Mouse (Mus musculus) erythroblast, adult 5-6 weeks (primary cell): ENCODE results near the gene Majin. TPM values are rescaled to one million over a fixed set of nuclear protein-coding genes. Genes with fewer than 3 reads are reported as not detected.

Source experiments
- total RNA-seq, 2 experiments: library from RNA; stranded (forward) in 1 of 2; stranded (reverse) in 1 of 2; fragments of 150-400 nt in 1 of 2; fragments of 200-764, 138-1000 nt in 1 of 2; gene quantifications; 2 replicates each; pipeline versions ENCODE4 v1.2.3 to v1.2.4; 2015 to 2017; ENCODE audit warnings: low replicate concordance in 2 of 2

Gene Majin
- total RNA-seq, 2 experiments from 2014 or later, result not detected

Other genes with a start within 250 kb of the Majin start
- gene Pola2, start 220.2 kb upstream of the Majin start, total RNA-seq (2015; ENCODE audit: low replicate concordance), result 24.5 and 44.0 TPM in 2 replicates
- gene Pola2, start 220.2 kb upstream of the Majin start, total RNA-seq (2017; ENCODE audit: low replicate concordance), result 30.8 and 38.7 TPM in 2 replicates
- not detected in 2 replicates for gene Slc22a20, start 198.2 kb upstream of the Majin start, total RNA-seq (2015; ENCODE audit: low replicate concordance)
- gene Slc22a20, start 198.2 kb upstream of the Majin start, total RNA-seq (2017; ENCODE audit: low replicate concordance), result not detected in 2 replicates
- gene Capn1, start 168.5 kb upstream of the Majin start, total RNA-seq (2015; ENCODE audit: low replicate concordance), result 18.1 and 23.8 TPM in 2 replicates
- 34.8 and 43.7 TPM in 2 replicates for gene Capn1, start 168.5 kb upstream of the Majin start, total RNA-seq (2017; ENCODE audit: low replicate concordance)
- 35.5 and 43.0 TPM in 2 replicates for gene Syvn1, start 137.8 kb upstream of the Majin start, total RNA-seq (2015; ENCODE audit: low replicate concordance)
- gene Syvn1, start 137.8 kb upstream of the Majin start, total RNA-seq (2017; ENCODE audit: low replicate concordance), result 9.9 and 16.0 TPM in 2 replicates
- 10.0 and 15.3 TPM in 2 replicates for gene Mrpl49, start 126.6 kb upstream of the Majin start, total RNA-seq (2015; ENCODE audit: low replicate concordance)
- 8.1 and 10.2 TPM in 2 replicates for gene Mrpl49, start 126.6 kb upstream of the Majin start, total RNA-seq (2017; ENCODE audit: low replicate concordance)
- gene Fau, start 126.5 kb upstream of the Majin start, total RNA-seq (2015; ENCODE audit: low replicate concordance), result 503 and 517 TPM in 2 replicates
- gene Fau, start 126.5 kb upstream of the Majin start, total RNA-seq (2017; ENCODE audit: low replicate concordance), result 317 and 511 TPM in 2 replicates
- gene Znhit2, start 123.2 kb upstream of the Majin start, total RNA-seq (2015; ENCODE audit: low replicate concordance), result 1.3 and 2.7 TPM in 2 replicates
- 2.5 and 6.3 TPM in 2 replicates for gene Znhit2, start 123.2 kb upstream of the Majin start, total RNA-seq (2017; ENCODE audit: low replicate concordance)
- 1.2 and 2.3 TPM in 2 replicates for gene Tm7sf2, start 116.0 kb upstream of the Majin start, total RNA-seq (2015; ENCODE audit: low replicate concordance)
- 0.98 and 4.2 TPM in 2 replicates for gene Tm7sf2, start 116.0 kb upstream of the Majin start, total RNA-seq (2017; ENCODE audit: low replicate concordance)
- gene Vps51, start 107.2 kb upstream of the Majin start, total RNA-seq (2015; ENCODE audit: low replicate concordance), result 16.3 and 21.3 TPM in 2 replicates
- gene Vps51, start 107.2 kb upstream of the Majin start, total RNA-seq (2017; ENCODE audit: low replicate concordance), result 12.3 and 13.4 TPM in 2 replicates
- gene Tmem262, start 104.4 kb upstream of the Majin start, total RNA-seq (2015; ENCODE audit: low replicate concordance), result not detected in 2 replicates
- not detected in 2 replicates for gene Tmem262, start 104.4 kb upstream of the Majin start, total RNA-seq (2017; ENCODE audit: low replicate concordance)
- gene Gm28374, start 102.1 kb upstream of the Majin start, total RNA-seq (2015; ENCODE audit: low replicate concordance), result not detected in 2 replicates
- not detected in 2 replicates for gene Gm28374, start 102.1 kb upstream of the Majin start, total RNA-seq (2017; ENCODE audit: low replicate concordance)
- 0.77 and 3.8 TPM in 2 replicates for gene Zfpl1, start 99.4 kb upstream of the Majin start, total RNA-seq (2015; ENCODE audit: low replicate concordance)
- gene Zfpl1, start 99.4 kb upstream of the Majin start, total RNA-seq (2017; ENCODE audit: low replicate concordance), result 5.0 and 7.8 TPM in 2 replicates
- 10.2 and 21.3 TPM in 2 replicates for gene Cdca5, start 99.4 kb upstream of the Majin start, total RNA-seq (2015; ENCODE audit: low replicate concordance)
- gene Cdca5, start 99.4 kb upstream of the Majin start, total RNA-seq (2017; ENCODE audit: low replicate concordance), result 8.1 and 11.6 TPM in 2 replicates
- gene AC131692.1, start 90.0 kb upstream of the Majin start, total RNA-seq (2015; ENCODE audit: low replicate concordance), result not detected in 2 replicates
- 2.6 and 3.2 TPM in 2 replicates for gene AC131692.1, start 90.0 kb upstream of the Majin start, total RNA-seq (2017; ENCODE audit: low replicate concordance)
- 0.58 and 1.0 TPM in 2 replicates for gene Naaladl1, start 78.6 kb upstream of the Majin start, total RNA-seq (2015; ENCODE audit: low replicate concordance)
- 0.26 TPM in 1 of 2 replicates, not detected in the other for gene Naaladl1, start 78.6 kb upstream of the Majin start, total RNA-seq (2017; ENCODE audit: low replicate concordance)
- 6.3 and 10.2 TPM in 2 replicates for gene Sac3d1, start 65.7 kb upstream of the Majin start, total RNA-seq (2015; ENCODE audit: low replicate concordance)
- 3.7 and 6.1 TPM in 2 replicates for gene Sac3d1, start 65.7 kb upstream of the Majin start, total RNA-seq (2017; ENCODE audit: low replicate concordance)
- gene Snx15, start 56.1 kb upstream of the Majin start, total RNA-seq (2015; ENCODE audit: low replicate concordance), result 115 and 175 TPM in 2 replicates
- gene Snx15, start 56.1 kb upstream of the Majin start, total RNA-seq (2017; ENCODE audit: low replicate concordance), result 111 and 128 TPM in 2 replicates
- not detected in 2 replicates for gene Batf2, start 43.4 kb upstream of the Majin start, total RNA-seq (2015; ENCODE audit: low replicate concordance)
- 2.4 TPM in 1 of 2 replicates, not detected in the other for gene Batf2, start 43.4 kb upstream of the Majin start, total RNA-seq (2017; ENCODE audit: low replicate concordance)
- gene Arl2, start 42.8 kb upstream of the Majin start, total RNA-seq (2015; ENCODE audit: low replicate concordance), result 3.7 and 11.9 TPM in 2 replicates
- gene Arl2, start 42.8 kb upstream of the Majin start, total RNA-seq (2017; ENCODE audit: low replicate concordance), result 3.7 and 5.3 TPM in 2 replicates
- not detected in 2 replicates for gene Gpha2, start 42.0 kb downstream of the Majin start, total RNA-seq (2015; ENCODE audit: low replicate concordance)
- gene Gpha2, start 42.0 kb downstream of the Majin start, total RNA-seq (2017; ENCODE audit: low replicate concordance), result not detected in 2 replicates
- 45.5 and 51.0 TPM in 2 replicates for gene Ppp2r5b, start 51.5 kb downstream of the Majin start, total RNA-seq (2015; ENCODE audit: low replicate concordance)
- gene Ppp2r5b, start 51.5 kb downstream of the Majin start, total RNA-seq (2017; ENCODE audit: low replicate concordance), result 117 and 295 TPM in 2 replicates
- 32.4 and 33.4 TPM in 2 replicates for gene Atg2a, start 57.3 kb downstream of the Majin start, total RNA-seq (2015; ENCODE audit: low replicate concordance)
- 32.2 and 39.0 TPM in 2 replicates for gene Atg2a, start 57.3 kb downstream of the Majin start, total RNA-seq (2017; ENCODE audit: low replicate concordance)
- 12.7 and 13.2 TPM in 2 replicates for gene Ehd1, start 92.3 kb downstream of the Majin start, total RNA-seq (2015; ENCODE audit: low replicate concordance)
- 25.8 and 25.9 TPM in 2 replicates for gene Ehd1, start 92.3 kb downstream of the Majin start, total RNA-seq (2017; ENCODE audit: low replicate concordance)
- 0.21 TPM in 1 of 2 replicates, not detected in the other for gene Cdc42bpg, start 122.1 kb downstream of the Majin start, total RNA-seq (2015; ENCODE audit: low replicate concordance)
- gene Cdc42bpg, start 122.1 kb downstream of the Majin start, total RNA-seq (2017; ENCODE audit: low replicate concordance), result 0.17 and 0.70 TPM in 2 replicates
- 6.0 and 7.3 TPM in 2 replicates for gene Men1, start 150.6 kb downstream of the Majin start, total RNA-seq (2015; ENCODE audit: low replicate concordance)
- gene Men1, start 150.6 kb downstream of the Majin start, total RNA-seq (2017; ENCODE audit: low replicate concordance), result 2.5 and 9.6 TPM in 2 replicates
- gene Map4k2, start 156.7 kb downstream of the Majin start, total RNA-seq (2015; ENCODE audit: low replicate concordance), result 21.5 and 30.0 TPM in 2 replicates
- 14.5 and 21.1 TPM in 2 replicates for gene Map4k2, start 156.7 kb downstream of the Majin start, total RNA-seq (2017; ENCODE audit: low replicate concordance)
- gene Sf1, start 179.3 kb downstream of the Majin start, total RNA-seq (2015; ENCODE audit: low replicate concordance), result 71.3 and 72.7 TPM in 2 replicates
- 42.1 and 81.4 TPM in 2 replicates for gene Sf1, start 179.3 kb downstream of the Majin start, total RNA-seq (2017; ENCODE audit: low replicate concordance)
- gene Pygm, start 200.0 kb downstream of the Majin start, total RNA-seq (2015; ENCODE audit: low replicate concordance), result not detected in 2 replicates
- gene Pygm, start 200.0 kb downstream of the Majin start, total RNA-seq (2017; ENCODE audit: low replicate concordance), result not detected in 2 replicates
- gene Rasgrp2, start 215.0 kb downstream of the Majin start, total RNA-seq (2015; ENCODE audit: low replicate concordance), result 55.4 and 90.1 TPM in 2 replicates
- gene Rasgrp2, start 215.0 kb downstream of the Majin start, total RNA-seq (2017; ENCODE audit: low replicate concordance), result 31.9 and 39.0 TPM in 2 replicates
- not detected in 2 replicates for gene Nrxn2, start 234.3 kb downstream of the Majin start, total RNA-seq (2015; ENCODE audit: low replicate concordance)
- not detected in 2 replicates for gene Nrxn2, start 234.3 kb downstream of the Majin start, total RNA-seq (2017; ENCODE audit: low replicate concordance)